Mouse (Mus musculus) liver, postnatal 0 days (tissue): ENCODE results near the gene Gm28035.

Experiments used
- CTCF ChIP-seq: sonication (generic); IDR thresholded peaks from 2 replicates; pipeline ENCODE4 v1.5.1; 2016; ENCODE audit warnings: antibody characterized with exemption, low read depth
- EP300 ChIP-seq: IDR thresholded peaks from 2 replicates; pipeline ENCODE4 v1.6.1; 2016; ENCODE audit warnings: antibody characterized with exemption, low read depth, mild to moderate bottlenecking

DNA sequence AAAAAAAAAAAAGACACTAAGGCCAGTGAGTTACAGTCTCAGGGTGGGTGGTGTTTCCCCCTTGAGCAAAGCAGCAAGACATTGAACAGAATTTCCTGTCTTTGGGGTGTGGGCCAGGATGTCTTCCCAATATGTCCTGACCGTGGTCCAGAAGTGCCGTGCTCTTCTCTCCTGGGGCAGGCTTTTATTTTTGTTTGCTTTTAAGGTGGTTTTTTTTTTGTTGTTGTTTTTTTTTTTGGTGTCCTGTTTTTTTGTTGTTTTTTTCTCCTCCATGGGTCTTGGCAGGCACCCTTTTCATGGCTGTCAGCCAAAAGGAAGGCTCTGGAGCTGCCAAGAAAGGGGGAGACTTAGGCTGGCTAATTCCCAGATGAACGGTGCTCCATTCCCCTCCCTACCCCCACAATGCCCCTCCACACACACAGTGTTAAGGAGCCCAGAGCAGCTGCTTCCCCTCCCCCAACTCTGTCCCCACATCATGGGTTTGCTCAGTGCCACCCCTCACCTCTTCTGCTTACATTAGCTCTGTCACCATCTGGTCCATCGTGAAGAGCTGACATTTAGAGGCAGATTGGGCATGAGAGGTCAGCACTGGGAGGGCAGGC is 22.6 kb downstream of the Gm28035 start:
- TF ChIP-seq CTCF = no peak
- TF ChIP-seq EP300 = no peak
